Mouse (Mus musculus) c-Kit-positive CD71-positive TER-119-negative erythroid progenitor cells, embryonic 14.5 days (primary cell): ENCODE data around the gene Hist1h3h.
A peak's percentile ranks its signal among the peaks of the same experiment; 100 is the strongest.

Experiments
- DNase-seq: peaks from one replicate; pipeline ENCODE4 v3.0.0-alpha.2; 2013; ENCODE audit warnings: low read depth

The Hist1h3h gene

DNA sequence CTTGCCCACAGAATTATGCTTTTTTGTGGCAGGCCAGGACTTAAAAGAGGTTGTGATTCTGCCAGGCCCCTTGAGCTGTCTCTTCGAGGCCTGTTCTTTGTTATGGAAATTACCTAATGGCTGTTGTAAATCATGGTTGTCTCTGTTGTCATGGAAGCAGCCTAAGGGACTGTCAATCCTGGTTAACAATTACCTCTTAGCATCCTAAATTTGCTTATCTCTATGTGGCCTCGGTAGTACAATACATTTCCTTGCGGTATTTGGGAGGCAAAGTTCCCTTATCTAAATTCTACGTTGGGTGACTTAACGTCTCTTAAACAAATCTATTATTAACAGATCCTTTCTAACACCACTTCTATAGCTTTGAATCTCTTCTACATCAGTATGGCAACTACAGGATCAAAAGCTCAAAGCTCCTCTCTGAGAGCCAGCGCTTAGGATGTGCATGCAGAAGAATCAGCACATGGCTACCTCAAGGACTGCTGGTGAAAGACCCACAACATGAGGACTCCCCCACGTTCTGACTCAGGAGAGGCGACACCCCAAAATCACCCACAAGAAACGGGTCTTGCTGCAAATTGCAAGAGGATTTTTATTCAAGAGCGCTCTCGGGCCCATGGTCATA, 10.6 kb downstream of the Hist1h3h start:
- no peak for DNase-seq

GRCm38 (mm10) chr13:21729544-21729943, 12.1 kb downstream of the Hist1h3h start:
- no peak for DNase-seq

GRCm38 (mm10) chr13:21733466-21733865, 16.0 kb downstream of the Hist1h3h start:
- DNase-seq = no peak

GRCm38 (mm10) chr13:21734010-21734905, 16.8 kb downstream of the Hist1h3h start:
- peak; percentile 85 for DNase-seq

DNA sequence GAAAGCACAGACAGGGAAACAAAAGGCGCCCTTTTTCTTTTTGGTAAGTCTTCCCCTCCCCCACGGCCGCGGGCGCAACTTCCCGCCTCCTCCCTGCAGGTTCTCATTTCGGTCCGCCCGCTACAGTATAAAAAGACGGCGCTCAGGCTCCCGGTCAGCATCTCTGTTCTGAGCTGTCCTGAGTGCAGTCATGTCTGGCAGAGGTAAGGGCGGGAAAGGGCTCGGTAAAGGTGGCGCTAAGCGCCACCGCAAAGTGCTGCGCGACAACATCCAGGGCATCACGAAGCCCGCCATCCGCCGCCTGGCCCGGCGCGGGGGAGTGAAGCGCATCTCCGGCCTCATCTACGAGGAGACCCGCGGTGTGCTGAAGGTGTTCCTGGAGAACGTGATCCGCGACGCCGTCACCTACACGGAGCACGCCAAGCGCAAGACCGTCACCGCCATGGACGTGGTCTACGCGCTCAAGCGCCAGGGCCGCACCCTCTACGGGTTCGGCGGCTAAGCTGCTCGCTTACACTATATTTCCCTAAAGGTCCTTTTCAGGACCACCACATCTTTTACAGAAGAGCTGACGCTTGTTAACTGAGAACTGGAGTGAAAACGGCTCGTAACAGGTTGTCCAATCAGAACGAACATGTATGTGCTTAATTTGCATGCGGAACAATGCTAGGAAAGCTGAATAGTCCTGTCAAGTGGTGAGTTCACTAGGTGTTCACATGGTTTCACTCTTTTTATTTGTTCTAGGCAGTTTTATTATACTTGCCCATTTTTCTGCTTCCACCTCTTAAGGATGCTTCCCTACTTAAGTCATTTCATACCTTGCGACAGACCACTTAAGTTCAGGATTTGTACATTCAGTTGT, 17.7 kb downstream of the Hist1h3h start, which contains the start of gene Hist1h4j:
TSS of gene Hist1h4j (plus strand) at position 159 of the 862 bp plus-strand sequence.
- DNase-seq = peak; percentile 80

GRCm38 (mm10) chr13:21745006-21745405, 27.5 kb downstream of the Hist1h3h start:
- DNase-seq = no peak

DNA sequence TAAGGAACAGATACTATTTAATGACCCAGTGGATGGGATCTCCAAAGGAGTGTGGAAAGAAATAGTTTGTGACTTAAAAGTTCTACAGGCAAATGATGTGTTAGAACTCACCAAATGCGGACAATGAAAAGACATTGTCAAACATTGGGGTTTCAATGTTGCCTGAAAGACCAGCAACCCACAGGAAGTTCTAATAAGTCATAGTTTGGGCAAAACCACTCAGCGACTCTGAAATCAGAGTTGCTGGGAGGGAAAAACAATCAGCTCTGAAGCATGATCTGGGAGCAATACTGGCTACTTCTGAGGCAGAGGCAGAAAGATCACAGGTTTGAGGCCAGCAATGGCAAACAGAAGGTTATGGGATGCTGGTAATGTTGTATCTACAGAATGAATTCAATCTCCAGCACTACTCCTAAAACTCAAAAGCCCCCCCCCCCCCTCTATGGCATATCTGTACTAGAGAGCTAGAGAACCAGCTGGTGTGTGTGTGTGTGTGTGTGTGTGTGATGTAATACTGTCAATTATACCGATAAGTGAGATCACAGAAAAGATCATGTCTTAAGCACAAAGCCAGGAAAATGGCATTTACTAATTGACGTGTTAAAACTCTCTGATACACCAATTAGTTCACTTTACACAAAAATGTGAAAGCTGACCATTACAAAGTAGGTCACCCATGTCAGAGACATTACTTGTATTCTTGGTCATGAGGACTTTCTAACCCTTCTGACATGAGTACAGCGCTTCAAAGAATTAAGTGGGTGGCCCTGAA, 32.1 kb downstream of the Hist1h3h start:
- peak; percentile 55 for DNase-seq

GRCm38 (mm10) chr13:21750159-21751017, 32.9 kb downstream of the Hist1h3h start, which contains the start of gene Hist1h4k:
Hist1h4k (minus strand) TSS chr13:21750505.
- DNase-seq = peak; percentile 84

DNA sequence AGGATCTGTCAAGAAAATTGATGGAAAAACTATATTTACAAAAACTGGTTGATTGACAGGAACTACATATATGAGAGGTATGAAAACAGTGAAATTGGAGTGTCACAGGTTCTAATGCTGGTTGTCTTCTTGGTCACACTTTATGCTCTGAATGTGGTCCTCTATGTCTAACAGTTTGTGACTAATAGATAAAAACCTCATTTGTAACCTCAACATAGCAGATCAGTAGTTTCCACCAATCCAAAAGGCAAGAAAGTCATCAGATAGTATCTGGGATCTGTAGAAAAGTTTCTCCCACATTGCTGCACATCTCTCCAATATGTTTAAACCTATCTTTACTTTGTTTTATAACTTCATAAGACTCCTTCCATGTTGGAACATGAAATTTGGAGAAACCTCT, 34.0 kb downstream of the Hist1h3h start:
- DNase-seq = no peak

DNA sequence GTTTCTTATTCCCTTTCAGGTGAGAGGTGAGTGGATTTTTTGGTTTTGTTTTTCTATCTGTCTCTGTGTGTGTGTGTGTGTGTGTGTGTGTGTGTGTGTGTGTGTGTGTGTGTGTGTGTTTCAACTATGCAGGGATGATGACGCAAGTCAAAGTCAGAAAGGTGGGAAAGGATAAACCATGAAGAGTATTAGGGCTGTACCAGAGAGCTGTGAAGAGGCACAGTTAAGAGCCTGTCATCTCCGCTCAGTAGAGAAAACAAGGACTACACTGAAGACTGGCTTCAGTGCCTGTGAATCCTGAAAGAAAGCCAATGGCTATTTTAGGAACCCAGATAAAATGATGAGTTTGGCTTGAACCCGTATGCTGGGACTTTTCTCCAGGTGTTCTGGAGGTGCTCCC, 34.4 kb downstream of the Hist1h3h start:
- DNase-seq = no peak

DNA sequence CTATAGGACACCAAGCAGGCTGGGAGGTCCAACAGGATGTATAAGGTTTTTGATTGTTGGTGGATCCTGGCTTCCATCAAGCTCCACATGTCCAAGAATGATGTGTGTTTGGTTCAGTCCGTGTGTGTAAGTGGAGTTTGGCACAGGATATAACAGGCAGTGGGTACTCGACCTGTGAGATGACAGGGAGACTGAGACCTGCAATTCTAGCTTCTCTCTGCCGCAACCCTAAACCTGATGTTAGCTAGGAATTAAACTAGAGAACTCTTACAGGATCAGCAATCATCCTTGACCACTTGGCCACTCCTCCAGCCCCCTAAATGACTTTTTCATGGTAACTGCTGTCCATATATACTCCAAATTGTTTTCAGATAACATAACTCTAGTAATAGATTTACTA, 34.9 kb downstream of the Hist1h3h start:
- no peak for DNase-seq

GRCm38 (mm10) chr13:21753051-21753523, 35.6 kb downstream of the Hist1h3h start:
- DNase-seq = peak; percentile 54

GRCm38 (mm10) chr13:21753524-21754285, 36.2 kb downstream of the Hist1h3h start, which contains the start of the genes Hist1h2ak and Hist1h2bn:
Hist1h2ak (minus strand) TSS chr13:21753827.
Hist1h2bn (plus strand) TSS chr13:21754123.
- peak; percentile 96 for DNase-seq

- DNase-seq = peak; percentile 86
These were observed 37.0 kb downstream of the Hist1h3h start for GRCm38 (mm10) chr13:21754294-21755001.

GRCm38 (mm10) chr13:21755707-21756106, 38.2 kb downstream of the Hist1h3h start:
- DNase-seq = no peak
